Mouse (Mus musculus) megakaryocyte, embryonic 14.5 days (primary cell): ENCODE results near the gene Psmc3ip. TPM values are rescaled to one million over a fixed set of nuclear protein-coding genes. Genes with fewer than 3 reads are reported as not detected.
"Not testable (repeated sequence)": the region's sequence is repeated elsewhere in the genome, so short reads cannot be mapped to it uniquely, and the experiment has no call there.

ENCODE experiments used
- H3K27me3 ChIP-seq: replicated peaks from 2 replicates; pipeline ENCODE3; 2012; ENCODE audit warnings: inconsistent platforms
- H3K36me3 ChIP-seq: replicated peaks from 2 replicates; pipeline ENCODE3; 2012; ENCODE audit warnings: low read length, inconsistent platforms, mixed read lengths
- H3K4me1 ChIP-seq: 2 replicates; pipeline ENCODE4 v1.6.1; 2012; ENCODE audit warnings: inconsistent platforms
- H3K4me3 ChIP-seq: replicated peaks from 2 replicates; pipeline ENCODE3; 2012; ENCODE audit warnings: moderate library complexity, mild to moderate bottlenecking, inconsistent platforms
- H3K9me3 ChIP-seq: 2 replicates; pipeline ENCODE4 v1.6.1; 2012; ENCODE audit warnings: inconsistent platforms
- FLI1 ChIP-seq: IDR thresholded peaks from 2 replicates; pipeline ENCODE4 v1.6.1; 2012; ENCODE audit warnings: low read length, inconsistent platforms, mixed read lengths
- GATA1 ChIP-seq: IDR thresholded peaks from 3 replicates; pipeline ENCODE4 v1.6.1; 2012; ENCODE audit warnings: mixed read lengths, low read length, inconsistent platforms, borderline replicate concordance
- polyA plus RNA-seq: library from polyadenylated mRNA; stranded (reverse); fragments of >175 nt; gene quantifications from 2 replicates; pipeline ENCODE4 v1.2.3, GENCODE M21; 2012; ENCODE audit warnings: low replicate concordance; ENCODE audit not compliant: insufficient read depth

Psmc3ip gene
- polyA plus RNA-seq, 1 experiment: 10.4 TPM

GRCm38 (mm10) chr11:101133037-101133436 is 37.8 kb upstream of the Psmc3ip start:
- Histone ChIP-seq H3K4me3 (no peak overlapping the region), H3K27me3 (peaks cover 33% of the 10 kb centered on the region), H3K36me3 (no peaks in the 10 kb centered on the region), H3K4me1 (peaks cover 31% of the 10 kb centered on the region), H3K9me3 (peaks cover 3% of the 10 kb centered on the region; the same call in 1 of the 2 replicates)
- TF ChIP-seq GATA1 (no peak), FLI1 (no peak)

GRCm38 (mm10) chr11:101131701-101132100 is 36.5 kb upstream of the Psmc3ip start:
- Histone ChIP-seq H3K9me3 (peaks cover 10% of the 10 kb centered on the region), H3K27me3 (peaks cover 27% of the 10 kb centered on the region), H3K4me3 (no peak overlapping the region), H3K36me3 (peaks cover 6% of the 10 kb centered on the region), H3K4me1 (peaks cover 31% of the 10 kb centered on the region)
- no peak for TF ChIP-seq FLI1
- no peak for TF ChIP-seq GATA1

- Histone ChIP-seq H3K27me3 (peaks cover 24% of the 10 kb centered on the region), H3K4me3 (no peak overlapping the region), H3K9me3 (peaks cover 12% of the 10 kb centered on the region), H3K36me3 (peaks cover 11% of the 10 kb centered on the region), H3K4me1 (peaks cover 31% of the 10 kb centered on the region)
- TF ChIP-seq FLI1: no peak
- TF ChIP-seq GATA1: no peak
Measured at GRCm38 (mm10) chr11:101131187-101131586, 36.0 kb upstream of the Psmc3ip start.

DNA sequence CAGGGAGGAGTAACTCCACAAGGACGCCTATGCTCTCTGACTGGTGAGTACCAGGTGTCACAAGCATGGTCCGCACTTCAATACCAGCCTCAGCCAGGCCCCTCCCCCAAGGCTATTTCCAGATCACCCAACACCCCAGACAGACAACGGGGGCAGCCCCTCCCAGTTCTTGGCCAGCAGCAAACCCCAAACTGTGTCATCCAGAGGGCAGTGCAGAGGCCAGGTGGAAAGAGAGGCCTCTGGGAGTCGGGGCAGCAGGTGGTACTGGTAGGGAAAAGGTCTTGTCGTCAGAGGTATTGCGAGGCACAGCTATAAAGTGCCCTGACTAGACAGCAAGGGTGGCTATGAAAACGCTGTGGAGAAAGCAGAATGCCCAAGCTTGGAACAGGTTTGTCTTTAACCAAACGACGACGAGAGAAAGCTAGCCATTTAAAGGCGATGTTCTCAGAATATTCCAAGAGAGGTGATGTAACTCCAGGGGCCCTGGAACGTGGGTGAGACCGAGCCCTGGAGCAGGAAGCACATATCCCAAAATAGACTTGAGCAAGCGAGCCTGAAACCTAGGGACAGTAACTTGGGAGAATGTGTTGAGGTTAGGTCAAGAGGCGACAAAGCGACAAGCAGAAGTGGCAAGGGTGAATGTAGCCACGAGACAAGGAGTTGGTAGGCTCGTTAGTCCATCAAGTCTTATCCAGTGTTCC is 35.0 kb upstream of the Psmc3ip start:
- H3K4me3 ChIP-seq: peak overlapping the region; percentile 60
- H3K36me3 ChIP-seq: peaks cover 21% of the 10 kb centered on the region
- TF ChIP-seq FLI1 (no peak), GATA1 (no peak)
- H3K4me1 ChIP-seq: peaks cover 31% of the 10 kb centered on the region
- H3K27me3 ChIP-seq: peaks cover 22% of the 10 kb centered on the region
- H3K9me3 ChIP-seq: peaks cover 12% of the 10 kb centered on the region

DNA sequence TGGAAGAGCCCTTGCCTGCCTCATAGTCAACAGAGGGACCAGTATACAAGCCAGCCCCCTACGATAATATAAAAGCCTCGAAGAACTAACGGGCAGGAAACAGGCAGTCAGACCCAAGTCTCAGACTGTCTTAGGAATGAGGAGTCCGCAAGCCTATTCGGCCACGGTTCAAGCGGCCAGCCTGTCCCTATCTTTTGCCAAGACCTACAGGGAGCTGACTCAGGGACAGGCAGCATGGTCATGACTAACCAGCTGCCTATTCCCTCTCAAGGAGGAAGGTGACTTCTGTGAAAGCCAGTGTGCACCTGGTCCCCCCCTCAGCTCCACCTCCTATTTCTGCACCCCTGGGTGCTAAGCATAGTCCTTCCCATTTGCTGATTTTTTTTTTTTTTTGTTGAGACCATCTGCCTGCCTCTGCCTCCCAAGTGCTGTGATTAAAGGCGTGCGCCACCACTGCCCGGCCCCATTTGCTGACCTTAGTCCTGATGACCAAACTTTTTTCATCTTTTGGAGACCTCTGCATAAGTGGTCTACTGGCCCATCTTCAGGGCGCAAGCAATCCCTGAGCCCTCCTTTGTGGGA is 33.9 kb upstream of the Psmc3ip start:
- Histone ChIP-seq H3K9me3 (peaks cover 12% of the 10 kb centered on the region), H3K36me3 (peaks cover 25% of the 10 kb centered on the region), H3K27me3 (peaks cover 12% of the 10 kb centered on the region), H3K4me1 (peaks cover 31% of the 10 kb centered on the region), H3K4me3 (no peak overlapping the region)
- TF ChIP-seq GATA1: no peak
- TF ChIP-seq FLI1: no peak

DNA sequence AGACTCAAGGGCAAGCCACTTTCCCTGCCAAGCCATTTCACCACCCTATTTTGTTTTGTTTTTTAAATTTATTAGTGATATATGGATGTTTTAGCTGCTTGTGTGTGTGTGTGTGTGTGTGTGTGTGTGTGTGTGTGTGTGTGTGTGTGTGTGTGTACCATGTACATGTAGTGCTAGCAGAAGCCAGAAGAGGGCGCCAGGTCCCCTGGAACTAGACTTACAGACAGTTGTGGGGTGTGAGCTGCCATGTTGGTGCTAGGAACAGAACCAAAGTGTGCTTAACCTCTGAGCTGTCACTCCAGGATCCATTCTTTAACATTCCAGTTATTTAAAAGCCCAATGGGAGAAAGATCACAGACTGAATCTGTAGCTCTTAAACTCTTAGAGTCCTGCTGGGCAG is 31.8 kb upstream of the Psmc3ip start:
- TF ChIP-seq GATA1 (no peak), FLI1 (no peak)
- Histone ChIP-seq H3K4me1 (peaks cover 27% of the 10 kb centered on the region), H3K27me3 (peaks cover 11% of the 10 kb centered on the region), H3K9me3 (peaks cover 12% of the 10 kb centered on the region), H3K36me3 (peaks cover 45% of the 10 kb centered on the region), H3K4me3 (no peak overlapping the region)

- H3K4me3 ChIP-seq, H3K27me3 ChIP-seq, H3K9me3 ChIP-seq: not testable (repeated sequence)
- Histone ChIP-seq H3K4me1 (peaks cover 31% of the 10 kb centered on the region), H3K36me3 (peaks cover 48% of the 10 kb centered on the region)
Measured at GRCm38 (mm10) chr11:101125008-101125407, 29.8 kb upstream of the Psmc3ip start.

GRCm38 (mm10) chr11:101124494-101124893 is 29.3 kb upstream of the Psmc3ip start:
- not testable (repeated sequence) for H3K27me3 ChIP-seq, H3K9me3 ChIP-seq, H3K4me3 ChIP-seq
- H3K36me3 ChIP-seq: peaks cover 48% of the 10 kb centered on the region
- H3K4me1 ChIP-seq: peaks cover 29% of the 10 kb centered on the region

GRCm38 (mm10) chr11:101120545-101121188 is 25.4 kb upstream of the Psmc3ip start:
- H3K36me3 ChIP-seq: peaks cover 45% of the 10 kb centered on the region
- peaks cover 56% of the 10 kb centered on the region for H3K4me1 ChIP-seq
- peak overlapping the region; percentile 96 for H3K4me3 ChIP-seq
- no peaks in the 10 kb centered on the region for H3K27me3 ChIP-seq
- TF ChIP-seq GATA1 (no peak), FLI1 (no peak)
- H3K9me3 ChIP-seq: no peaks in the 10 kb centered on the region
